In the genomic region with DNA sequence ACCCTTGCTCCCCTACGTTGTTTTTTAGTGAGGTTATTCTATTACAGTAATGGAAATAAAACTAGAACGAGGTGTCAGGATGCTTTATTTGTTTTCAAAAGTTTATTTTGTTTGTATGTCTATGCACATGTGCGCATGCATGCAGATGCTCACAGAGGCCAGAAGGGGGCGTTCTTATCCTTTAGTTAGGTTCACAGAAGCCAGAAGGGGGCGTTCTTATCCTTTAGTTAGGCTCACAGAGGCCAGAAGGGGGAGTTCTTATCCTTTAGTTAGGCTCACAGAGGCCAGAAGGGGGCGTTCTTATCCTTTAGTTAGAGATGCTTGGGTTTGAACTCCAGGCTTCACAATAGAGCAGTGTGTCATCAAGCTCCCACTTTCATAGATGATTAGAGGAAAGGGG, we compare ENCODE assay signal across 17 mouse cellular contexts. TPM values are rescaled to one million over a fixed set of nuclear protein-coding genes. Genes with fewer than 3 reads are reported as not detected.
A peak's percentile ranks its signal among the peaks of the same experiment; 100 is the strongest.
DNase-seq lines count a peak whose midpoint lies in the region; ATAC-seq and TF ChIP-seq lines count a peak whose summit lies in the region.
"Had no signal": no experiment of that assay in that cellular context is flagged by ENCODE, and none has a peak within 500 bp of the region (broad histone marks: within the 10 kb centered on the region; RNA-seq: fewer than 3 reads in every experiment).

No protein-coding gene starts in this region.

- 0 out of 4 replicates have a peak, but pooled peaks cover 0 to 2% of the 10 kb centered on the region in 2 experiments for H3K4me1 ChIP-seq in liver, embryonic 14.5 days (replicated peaks; ENCODE audit: control insufficient read depth in 2 of 2, insufficient read depth in 2 of 2, low read length in 1 of 2)
- H3K4me1 ChIP-seq: limb, embryonic 15.5 days had no signal

- H3K4me3 ChIP-seq in liver, embryonic 14.5 days (ENCODE audit: insufficient read depth in 1 of 2, low read depth in 2 of 2, low read length in 2 of 2): no peak overlapping the region
- H3K4me3 ChIP-seq: limb, embryonic 15.5 days had no signal

- peak; percentile 36; the same call in 1 of the 2 replicates for TF ChIP-seq CTCF in liver, embryonic 14.5 days (IDR thresholded peaks at IDR 0.05; ENCODE audit: low read depth)

- H3K4me2 ChIP-seq in liver, embryonic 14.5 days (ENCODE audit: low read depth): no peak overlapping the region
- H3K4me2 ChIP-seq: limb, embryonic 15.5 days had no signal

- H3K9ac ChIP-seq in liver, embryonic 14.5 days (replicated peaks): no peak overlapping the region
- H3K9ac ChIP-seq: limb, embryonic 15.5 days had no signal

- ATAC-seq in liver, embryonic 14.5 days (ENCODE audit: insufficient read depth): no peak
- ATAC-seq: forebrain, embryonic 16.5 days; midbrain, embryonic 16.5 days had no signal

- no peaks in the 10 kb centered on the region for H3K36me3 ChIP-seq in liver, embryonic 14.5 days (replicated peaks; ENCODE audit: control insufficient read depth, insufficient read depth, low read depth)
- H3K36me3 ChIP-seq: limb, embryonic 15.5 days had no signal

- no peak overlapping the region for H3K27ac ChIP-seq in liver, embryonic 14.5 days
- H3K27ac ChIP-seq: limb, embryonic 15.5 days had no signal

- H3K27me3 ChIP-seq in liver, embryonic 14.5 days (ENCODE audit: control insufficient read depth, insufficient read depth, low read length): no peaks in the 10 kb centered on the region
- H3K27me3 ChIP-seq: limb, embryonic 15.5 days had no signal

- 50% methylated on average over 6 of the region's 6 CpGs for WGBS in liver, embryonic 14.5 days (ENCODE audit: insufficient replicate concordance)

- TF ChIP-seq EP300 in liver, embryonic 14.5 days (IDR thresholded peaks at IDR 0.05; ENCODE audit: low read depth): no peak

- peak; percentile 25 for DNase-seq in embryo, embryonic 11 days
- DNase-seq in embryo, embryonic 10.5 days (ENCODE audit: low spot score): no peak
- no peak for DNase-seq in liver, embryonic 14.5 days (ENCODE audit: low read depth in 3 of 3, low spot score in 3 of 3)
- no peak for DNase-seq in liver
- DNase-seq in NIH3T3 (ENCODE audit: low read depth): peak; percentile 23
- DNase-seq in retina, embryonic 14.5 days (ENCODE audit: low spot score): peak; percentile 49
- DNase-seq in yolk sac, embryonic 10.5 days (ENCODE audit: low spot score): no peak
- no peak for DNase-seq in cerebellum, adult 11 months
- DNase-seq: cerebellum, adult 9-11 months; gastrocnemius, postnatal 36 days; kidney, postnatal 36 days; lung, postnatal 36 days; thymus, postnatal 25 days had no signal

- no peaks in the 10 kb centered on the region for H3K9me3 ChIP-seq in liver, embryonic 14.5 days (ENCODE audit: control insufficient read depth, low read length)
- H3K9me3 ChIP-seq: limb, embryonic 15.5 days had no signal

RNA-seq across cellular contexts. Expression of a gene that starts 7.5 kb away (rescaled TPM):
- 16.4 and 19.3 TPM in 2 replicates for polyA plus RNA-seq in liver, embryonic 14.5 days (2012; rRNA removed)
- 24.5 and 25.9 TPM in 2 replicates for polyA plus RNA-seq in liver, embryonic 14.5 days (2014; fragmentation: Nextera tagmentation; extraction: Ambion mirVana)

RNA-seq across cellular contexts. Expression of a gene that starts 20.6 kb away (rescaled TPM):
- polyA plus RNA-seq in liver, embryonic 14.5 days (2012; rRNA removed): 0.01 and 0.05 TPM in 2 replicates
- not detected in 2 replicates for polyA plus RNA-seq in liver, embryonic 14.5 days (2014; fragmentation: Nextera tagmentation; extraction: Ambion mirVana)

RNA-seq across cellular contexts. Expression of a gene that starts 21.4 kb away (rescaled TPM):
- polyA plus RNA-seq in liver, embryonic 14.5 days (2012; rRNA removed): 12.7 and 14.1 TPM in 2 replicates
- 13.7 and 17.2 TPM in 2 replicates for polyA plus RNA-seq in liver, embryonic 14.5 days (2014; fragmentation: Nextera tagmentation; extraction: Ambion mirVana)

RNA-seq across cellular contexts. Expression of a gene that starts 43.1 kb away (rescaled TPM):
- polyA plus RNA-seq in liver, embryonic 14.5 days (2012; rRNA removed): 0.10 and 0.11 TPM in 2 replicates
- not detected in 2 replicates for polyA plus RNA-seq in liver, embryonic 14.5 days (2014; fragmentation: Nextera tagmentation; extraction: Ambion mirVana)
- polyA plus RNA-seq: heart, embryonic 16.5 days had no signal

Comparison
In these comparisons a context has a peak if more than half of its experiments do, and no peak if none do; other contexts are left out.
1. DNase-seq: peak in embryo, embryonic 11 days (single experiment), NIH3T3 (single experiment) and retina, embryonic 14.5 days (single experiment); none in embryo, embryonic 10.5 days (single experiment), liver, embryonic 14.5 days (0 of 3), liver (single experiment), yolk sac, embryonic 10.5 days (single experiment) and cerebellum, adult 11 months (single experiment).